Mouse (Mus musculus) megakaryocyte, adult 5-6 weeks (primary cell): ENCODE measurements around the gene Kctd12. TPM values are rescaled to one million over a fixed set of nuclear protein-coding genes. Genes with fewer than 3 reads are reported as not detected.

Experiments used
- ATAC-seq: 2 replicates; pipeline ENCODE4 v1.8.0; 2016; ENCODE audit warnings: mild to moderate bottlenecking, inconsistent platforms; ENCODE audit not compliant: poor library complexity, severe bottlenecking
- total RNA-seq, 2 experiments: library from RNA; stranded (forward) in 1 of 2; stranded (reverse) in 1 of 2; fragments of 153-499, 151-499 nt in 1 of 2; fragments of 221-1000, 200-1000 nt in 1 of 2; gene quantifications; 2 replicates each; pipeline versions ENCODE4 v1.2.3 to v1.2.4; 2015 to 2017

Kctd12 gene
- total RNA-seq, 2 experiments from 2014 or later: 335 to 558 TPM

DNA sequence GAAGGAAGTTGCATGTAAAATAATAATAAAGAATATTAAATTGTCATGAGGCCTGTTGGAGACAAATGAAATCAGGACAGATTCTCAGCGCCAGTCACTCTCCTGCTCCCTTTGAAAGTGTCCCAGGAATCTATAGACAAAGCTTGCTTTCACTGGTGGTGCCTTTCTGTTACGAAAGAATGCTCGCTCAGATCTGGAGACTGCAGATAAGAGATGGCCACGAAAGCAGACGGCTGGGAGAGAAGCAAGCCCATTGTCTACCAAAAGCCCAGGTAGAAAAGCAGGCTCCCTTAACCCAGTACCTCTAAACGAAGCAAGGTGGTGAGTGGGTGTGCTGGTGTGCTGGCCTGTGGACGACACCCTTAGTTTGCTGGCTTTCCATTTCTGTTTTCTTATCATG, 16.2 kb downstream of the Kctd12 start:
- no peak for ATAC-seq

DNA sequence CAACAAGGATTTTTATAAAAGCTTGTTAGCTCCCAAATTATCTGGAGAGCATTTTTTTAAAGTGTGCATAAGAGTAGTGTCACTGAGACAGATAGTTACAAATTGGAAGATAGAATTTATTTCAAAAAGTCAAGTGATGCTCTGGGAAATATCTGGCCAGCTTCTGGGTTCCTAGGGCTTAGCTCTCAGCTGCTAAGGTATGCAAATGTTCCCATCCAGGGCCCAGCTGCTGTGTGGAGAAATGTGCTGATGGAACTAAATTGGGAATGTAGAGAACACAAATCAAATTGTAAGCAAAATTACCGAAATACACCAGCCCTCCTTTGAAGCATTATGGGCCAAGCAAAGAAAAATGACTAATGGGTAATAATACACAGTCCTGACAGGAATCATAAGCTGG, 16.6 kb downstream of the Kctd12 start:
- ATAC-seq: no peak

DNA sequence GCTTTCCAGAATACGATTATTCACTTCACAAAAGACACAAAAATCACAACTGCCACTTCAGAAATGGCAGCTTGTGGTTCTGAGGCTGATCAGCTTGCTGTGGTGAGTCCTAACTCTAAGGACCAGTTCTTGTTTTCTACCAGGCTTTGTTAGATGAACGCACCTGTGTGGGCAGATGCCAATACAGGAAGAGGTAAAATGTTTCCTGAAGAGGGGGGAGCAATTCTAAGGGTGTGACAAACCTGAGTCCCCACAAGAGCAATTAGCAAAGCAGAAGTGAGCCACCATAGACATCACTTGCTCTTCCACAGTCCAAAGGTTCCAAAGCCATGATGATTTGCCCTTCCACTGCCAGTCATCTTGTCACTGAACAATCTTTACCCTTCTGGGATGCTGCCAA, 20.4 kb downstream of the Kctd12 start:
- ATAC-seq: peak; percentile 57

DNA sequence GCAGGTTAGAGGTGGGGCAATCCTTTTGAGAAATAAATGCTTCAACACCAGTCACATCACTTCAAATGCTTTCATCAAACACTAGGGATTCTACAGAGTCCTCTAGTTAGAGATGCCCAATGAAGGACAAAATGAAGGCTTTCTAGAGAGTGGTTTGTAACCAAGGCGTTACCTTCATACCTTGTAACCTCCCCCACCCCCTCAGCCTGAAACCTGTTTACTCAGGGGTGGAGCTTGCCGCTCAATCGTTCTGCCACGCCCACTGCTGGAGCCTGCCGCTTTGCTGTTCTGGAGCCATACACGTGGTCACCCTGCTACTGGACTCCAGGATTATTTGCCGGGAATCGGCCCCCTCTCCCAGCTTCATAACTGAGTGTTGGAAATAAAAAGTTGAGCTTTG, 28.9 kb downstream of the Kctd12 start:
- no peak for ATAC-seq

DNA sequence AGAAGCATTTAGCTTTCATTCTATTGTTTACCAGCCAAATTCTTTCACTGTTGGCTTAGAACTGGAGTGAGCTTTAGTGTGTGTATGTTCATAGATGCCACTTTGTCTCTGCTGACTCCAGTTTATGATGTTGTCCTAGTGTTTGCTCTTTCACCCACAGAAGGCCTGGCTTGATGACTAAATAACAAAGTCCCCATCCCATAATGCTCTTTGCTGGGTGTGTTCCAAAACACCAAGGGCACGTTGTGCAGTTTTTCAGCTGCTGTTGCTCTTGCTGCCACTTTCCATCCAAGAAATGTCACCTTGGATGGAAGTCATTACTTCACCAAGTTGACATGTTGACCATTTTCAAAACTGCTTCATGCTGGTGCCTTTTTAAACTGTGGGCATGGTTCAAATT, 30.5 kb downstream of the Kctd12 start:
- ATAC-seq: no peak

DNA sequence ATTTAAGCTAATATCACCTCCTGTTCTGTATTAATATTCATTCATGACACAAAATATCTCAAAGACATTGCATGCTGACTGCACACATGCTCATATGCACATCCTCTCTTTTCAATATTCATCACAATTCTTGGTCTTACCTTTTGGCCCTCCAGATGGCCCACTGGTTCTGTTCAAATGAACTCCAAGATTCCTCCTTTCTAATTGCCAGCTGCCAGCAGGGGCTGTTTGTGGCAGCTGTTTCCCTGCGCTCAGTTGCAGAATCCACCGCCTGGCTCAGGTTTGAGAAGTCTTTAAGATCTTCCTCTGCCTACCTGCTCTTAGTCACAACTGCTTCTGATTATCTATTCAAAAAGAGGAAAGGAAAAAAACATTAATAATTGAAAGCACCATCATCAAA, 34.6 kb downstream of the Kctd12 start:
- ATAC-seq: no peak

DNA sequence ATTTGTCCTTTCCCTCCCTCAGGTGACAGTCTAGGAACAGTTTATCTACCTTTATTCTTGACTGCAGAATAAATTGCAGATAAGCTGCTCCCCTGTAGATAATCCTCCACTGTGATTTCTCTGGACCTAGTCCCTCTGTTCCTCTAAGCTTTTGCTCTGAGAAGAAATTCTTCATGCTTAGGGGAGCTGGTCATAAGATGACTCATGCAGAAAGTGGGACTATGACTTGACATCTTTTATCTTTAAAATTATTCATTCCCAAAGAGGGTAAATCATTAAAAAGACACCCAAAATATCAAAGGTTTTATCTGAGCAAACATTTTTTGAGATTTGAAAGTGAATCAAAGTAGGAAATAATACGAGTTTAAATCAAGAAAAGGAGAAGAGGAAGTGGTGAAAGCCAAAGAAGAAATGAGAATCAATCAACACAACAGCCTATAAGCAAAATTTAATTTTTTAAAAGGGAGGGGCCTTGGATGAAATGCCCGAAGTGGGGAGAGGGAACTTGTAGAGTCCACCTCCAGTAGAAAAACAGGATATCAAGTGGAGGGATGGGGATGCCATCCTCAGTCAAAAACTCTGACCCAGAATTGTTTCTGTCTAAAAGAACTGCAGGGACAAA, 40.1 kb downstream of the Kctd12 start:
- peak; percentile 62 for ATAC-seq

DNA sequence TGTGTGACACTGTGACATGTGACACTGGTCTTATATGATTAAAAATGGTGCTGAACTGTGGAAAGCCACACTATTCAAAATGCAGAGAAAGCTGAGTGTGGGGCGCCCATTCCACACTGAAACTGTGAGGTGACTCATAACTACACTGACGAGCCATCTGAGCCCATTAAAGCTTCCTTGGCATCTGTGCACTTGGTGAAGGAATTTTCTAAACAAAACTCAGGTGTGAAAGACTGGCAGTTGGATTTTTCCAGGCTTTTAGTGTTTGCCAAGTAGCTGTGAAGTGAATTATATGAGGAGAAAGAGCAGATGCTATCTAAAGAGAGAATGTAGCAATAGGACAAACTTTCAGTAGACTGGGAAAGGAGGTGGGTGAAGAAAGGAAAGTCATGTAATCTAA, 47.6 kb downstream of the Kctd12 start:
- no peak for ATAC-seq

DNA sequence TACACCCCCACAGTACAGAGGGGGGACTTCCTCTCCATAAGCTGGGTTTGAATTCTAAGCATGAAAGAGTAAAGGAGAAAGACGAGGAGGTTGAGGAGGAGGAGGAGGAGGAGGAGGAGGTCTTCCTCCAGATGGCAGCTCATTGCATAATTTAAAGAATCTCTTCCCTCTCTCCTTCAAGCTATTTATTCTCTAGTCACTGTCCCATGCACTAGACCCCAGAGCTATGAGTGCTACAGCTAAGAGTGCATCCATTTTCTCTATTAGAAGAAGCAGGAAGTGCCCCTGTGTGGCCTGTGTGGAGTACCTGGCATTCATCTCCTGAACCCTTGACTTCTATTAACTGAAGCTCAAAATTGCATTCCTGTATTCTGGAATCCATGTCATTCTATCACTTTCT, 51.5 kb downstream of the Kctd12 start:
- no peak for ATAC-seq

DNA sequence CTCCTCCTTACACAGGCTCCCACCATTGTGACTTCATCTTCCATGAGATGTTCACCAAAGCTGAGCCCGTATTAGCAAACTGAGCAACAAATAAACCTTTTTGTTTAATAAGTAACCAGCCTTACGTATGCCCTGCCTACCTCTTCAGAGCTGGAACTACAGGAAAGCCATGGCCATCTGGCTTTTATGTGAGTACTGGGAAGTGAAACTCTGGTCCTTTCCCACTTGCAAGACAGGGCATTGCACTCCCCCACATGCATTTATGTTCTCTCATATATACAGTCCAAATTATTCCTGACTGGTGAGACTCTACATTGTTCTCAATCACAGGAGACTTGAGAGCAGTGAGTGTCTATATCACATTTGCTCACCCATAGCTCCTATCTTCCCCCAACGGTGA, 52.9 kb downstream of the Kctd12 start:
- ATAC-seq: peak; percentile 64

DNA sequence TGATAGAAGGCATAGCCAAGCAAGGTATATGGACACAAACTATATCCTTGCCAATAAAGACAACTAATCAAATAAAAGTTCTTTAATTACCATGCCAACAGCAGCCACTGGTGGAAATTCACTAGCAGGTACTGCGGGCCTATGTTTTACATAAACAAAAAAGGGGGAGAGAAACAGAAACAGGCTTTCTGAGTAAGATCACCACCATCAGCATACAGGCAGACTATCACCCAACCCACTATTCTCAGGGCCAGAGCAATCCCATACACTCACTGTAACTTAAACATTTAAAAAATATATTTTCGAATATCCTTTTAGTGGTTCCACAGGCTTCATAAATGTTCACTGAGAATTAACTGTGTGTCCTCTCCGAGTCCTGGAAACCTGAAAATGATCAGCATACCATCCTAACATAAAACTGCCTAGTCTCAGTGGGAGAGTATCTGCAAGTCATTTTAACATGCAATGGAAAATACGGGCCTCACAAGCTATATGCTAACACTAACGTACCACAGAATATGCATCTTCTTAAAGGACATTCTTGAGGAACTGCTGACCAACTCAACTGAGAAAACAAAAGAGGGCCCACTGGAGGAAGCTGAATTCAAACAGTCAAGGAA, 54.5 kb downstream of the Kctd12 start:
- ATAC-seq: no peak

Other genes with a start within 250 kb of the Kctd12 start
- gene Acod1, start 64.3 kb upstream of the Kctd12 start, total RNA-seq (2015): 1.5 and 1.8 TPM in 2 replicates
- 1.8 and 2.0 TPM in 2 replicates for gene Acod1, start 64.3 kb upstream of the Kctd12 start, total RNA-seq (2017)
- gene Cln5, start 87.6 kb upstream of the Kctd12 start, total RNA-seq (2015): 77.7 and 81.1 TPM in 2 replicates
- 77.6 and 82.9 TPM in 2 replicates for gene Cln5, start 87.6 kb upstream of the Kctd12 start, total RNA-seq (2017)
- gene Fbxl3, start 116.9 kb upstream of the Kctd12 start, total RNA-seq (2015): 46.3 and 51.3 TPM in 2 replicates
- gene Fbxl3, start 116.9 kb upstream of the Kctd12 start, total RNA-seq (2017): 72.7 and 92.4 TPM in 2 replicates